Mouse (Mus musculus) embryo, embryonic 11.5 days (tissue): ENCODE measurements at regions not wholly inside any gene's neighbourhood (a gene's known extent, or its start where the extent isn't known, plus 50 kb on each side); places are given as distances from the start of the nearest gene placed in this dataset.

Experiments used
- DNase-seq: peaks from one replicate; pipeline ENCODE4 v3.0.0-alpha.2; 2012; ENCODE audit warnings: low read depth, low spot score

DNA sequence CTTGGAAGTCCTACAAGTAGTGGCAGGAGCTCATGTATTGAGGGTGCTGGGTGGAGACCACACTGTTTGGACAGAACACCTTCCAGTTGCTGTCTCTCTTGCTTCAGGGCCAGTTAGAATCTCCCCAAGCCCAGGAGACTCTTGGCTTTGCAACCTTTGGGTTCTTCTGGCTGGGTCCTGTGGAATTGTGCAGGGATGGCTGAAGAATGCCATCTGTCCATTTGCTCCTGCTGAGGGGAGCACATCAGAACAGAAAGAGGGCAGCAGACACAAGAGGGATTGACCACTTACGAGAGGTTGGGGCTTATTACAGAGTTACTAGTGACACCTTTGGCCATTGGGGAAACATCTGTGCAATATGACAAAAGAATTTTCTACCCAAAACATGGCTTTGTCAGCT is 145.1 kb downstream of the Rps24 start:
- DNase-seq, result no peak

DNA sequence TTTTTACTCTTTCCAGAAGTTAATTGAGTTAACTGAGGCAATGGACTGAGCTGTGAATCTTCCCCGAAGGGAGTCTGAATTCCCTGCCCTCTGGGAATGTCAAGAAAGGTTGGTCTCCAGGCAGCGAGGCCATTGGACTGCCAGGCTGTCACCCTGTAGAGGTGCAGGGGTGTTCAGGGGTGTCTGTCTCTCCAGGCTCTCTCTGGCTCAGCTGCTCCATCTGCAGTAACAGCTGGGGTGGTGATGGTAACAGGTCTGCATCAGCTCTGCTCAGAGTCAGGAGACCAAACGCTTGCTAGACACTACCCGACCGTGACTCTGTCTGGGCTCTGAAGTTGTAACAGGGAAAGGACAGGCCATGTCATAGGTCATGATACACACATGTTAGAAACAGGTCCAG is 154.9 kb downstream of the Rps24 start:
- DNase-seq, result no peak

DNA sequence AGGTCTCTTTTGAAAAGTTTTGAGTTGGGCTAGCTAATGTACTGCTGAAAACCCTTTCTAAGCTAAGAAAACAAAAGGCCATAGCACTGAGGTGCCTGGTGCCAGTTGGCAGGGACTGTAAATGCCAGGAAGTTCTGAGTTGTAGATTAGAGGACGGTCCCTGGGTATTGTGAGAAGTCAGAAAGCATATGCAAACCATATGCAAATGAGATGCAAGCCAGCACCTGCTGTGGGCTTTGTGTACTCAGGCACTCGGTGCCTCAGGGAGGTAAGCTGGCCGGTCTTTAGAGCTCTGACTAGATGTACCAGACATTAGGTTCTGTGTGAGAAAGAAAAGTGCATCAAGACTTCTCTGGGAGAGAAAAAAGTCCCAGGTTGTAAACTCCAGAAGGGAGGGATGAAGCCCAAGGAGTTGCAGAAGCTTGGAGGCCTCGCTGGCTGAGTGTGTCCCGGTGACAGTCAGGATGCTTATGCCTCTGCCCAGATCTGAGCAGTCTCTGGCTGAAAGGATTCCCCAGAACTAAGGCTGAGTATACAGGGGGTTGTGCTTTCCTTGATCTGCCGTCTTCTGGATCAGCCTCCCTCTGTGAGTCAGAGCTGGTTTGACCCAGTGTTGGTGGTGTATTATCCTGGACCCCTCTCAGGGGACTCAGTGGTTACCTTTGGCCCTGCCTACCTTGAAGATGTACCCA is 157.3 kb downstream of the Rps24 start:
- no peak for DNase-seq

DNA sequence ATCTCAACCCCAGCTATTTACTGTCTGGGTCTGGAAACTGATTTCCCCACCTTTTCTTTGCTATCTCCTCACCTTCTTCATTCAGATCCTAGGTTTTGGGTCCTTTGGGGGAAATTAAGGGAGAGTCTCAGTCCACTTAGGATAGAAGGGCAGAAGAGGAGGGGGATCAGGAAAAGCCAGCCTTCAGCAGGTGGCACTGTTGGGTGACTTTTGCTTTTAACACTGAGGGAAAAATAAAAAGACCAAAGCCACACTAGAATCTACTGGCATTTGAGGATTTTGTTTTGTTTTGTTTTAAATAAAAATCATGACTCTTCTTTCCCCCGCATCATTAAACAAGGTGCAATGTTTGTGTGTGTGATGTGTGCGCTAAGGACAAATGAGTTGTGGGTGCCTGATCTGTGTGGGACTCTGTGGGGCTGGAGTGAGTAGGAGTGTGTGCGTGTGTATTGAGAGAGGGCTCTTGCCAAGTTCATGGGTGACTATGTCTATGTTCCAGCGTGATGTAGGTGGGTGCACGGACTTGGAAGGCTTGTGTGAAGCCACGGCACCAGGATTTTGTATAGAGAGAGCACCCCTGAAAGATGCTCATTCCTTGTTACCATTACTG is 159.4 kb downstream of the Rps24 start:
- no peak for DNase-seq

DNA sequence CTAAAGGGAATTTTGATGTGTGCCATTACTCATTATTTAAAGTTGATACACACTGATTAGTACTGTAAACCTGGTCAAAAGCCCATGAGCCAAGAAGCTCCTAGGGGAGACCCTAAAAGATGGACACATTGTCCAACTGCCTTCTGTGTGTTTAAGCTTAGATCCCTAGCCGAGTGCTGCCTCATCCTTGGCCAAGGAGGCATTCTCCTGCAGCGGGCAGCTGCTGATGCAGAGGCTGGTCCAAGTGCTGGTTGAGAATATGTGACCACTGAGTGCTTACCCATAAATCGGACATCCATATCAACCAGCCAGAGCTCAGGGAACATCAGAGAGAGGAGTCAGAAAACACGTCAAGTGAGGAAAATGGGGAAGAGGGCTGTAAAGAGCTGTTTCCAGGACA is 160.8 kb downstream of the Rps24 start:
- no peak for DNase-seq

DNA sequence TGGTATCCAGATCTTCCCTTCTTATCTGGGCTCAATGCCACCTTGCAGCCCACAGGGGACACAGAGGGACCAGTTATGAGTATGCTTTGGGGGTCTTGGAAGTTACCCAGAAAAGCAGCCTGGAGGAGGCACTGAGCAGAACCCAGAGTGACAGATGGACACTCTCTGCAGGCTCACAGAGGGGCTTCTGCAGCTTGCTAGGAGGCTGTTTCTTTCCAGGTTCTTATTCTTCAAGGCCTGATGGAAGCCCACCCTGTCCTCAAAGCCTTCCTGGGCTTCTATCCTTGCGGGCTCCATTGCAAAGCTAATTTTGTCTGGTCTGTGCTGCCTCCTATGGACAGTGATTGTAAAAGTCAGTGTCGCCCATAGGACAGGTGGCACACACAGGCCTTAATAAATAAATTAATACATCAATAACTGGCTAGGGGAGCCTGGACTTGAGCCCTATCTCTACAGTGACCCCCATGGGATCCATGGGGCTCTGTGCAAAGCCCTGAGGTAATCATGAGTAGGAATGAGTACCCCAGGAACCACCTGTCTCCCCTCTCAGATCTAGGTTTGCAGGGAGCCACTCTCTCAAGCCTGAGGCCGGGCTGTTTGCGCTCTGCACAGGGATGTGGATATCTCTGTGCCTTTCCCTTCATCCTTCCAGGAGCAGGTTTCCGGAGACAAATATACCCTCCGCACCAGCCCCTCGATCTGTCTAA is 163.4 kb downstream of the Rps24 start:
- DNase-seq, result no peak

DNA sequence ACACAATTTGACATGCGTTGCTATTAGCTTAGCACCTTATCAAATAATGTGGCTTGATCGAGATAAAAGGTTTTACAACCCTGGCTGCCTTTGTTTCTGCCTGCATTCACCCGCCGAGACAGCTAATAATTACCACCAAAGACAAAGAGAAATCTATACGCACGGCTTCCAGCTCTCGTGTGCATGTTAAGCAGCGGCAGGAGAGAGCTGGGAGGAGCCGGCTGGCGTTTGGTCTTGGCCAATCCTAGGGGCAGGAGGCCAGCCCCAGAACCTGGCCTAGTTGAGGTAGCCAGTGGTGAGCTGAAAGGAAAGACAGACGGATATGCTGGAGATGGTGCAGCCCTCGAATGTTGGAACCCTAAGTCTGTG is 164.0 kb downstream of the Rps24 start:
- DNase-seq, result no peak

DNA sequence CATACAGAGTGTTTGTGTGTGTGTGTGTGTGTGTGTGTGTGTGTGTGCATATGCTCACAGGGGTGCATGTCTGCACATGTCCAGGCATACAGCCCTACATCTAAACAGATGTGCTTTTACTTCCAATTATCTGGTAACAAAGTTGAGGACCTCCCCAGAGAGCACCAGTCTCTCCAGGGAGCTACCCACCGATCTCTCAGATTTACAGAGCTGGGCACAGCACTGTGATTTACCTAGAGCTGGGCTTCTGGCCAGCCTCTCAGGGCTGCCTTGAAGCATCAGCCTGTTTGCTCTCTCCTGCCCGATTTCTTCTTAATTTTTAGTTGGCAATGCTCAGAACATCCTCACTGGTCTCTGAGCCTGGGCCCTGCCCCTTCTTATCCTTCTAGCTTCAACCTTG is 165.7 kb downstream of the Rps24 start:
- DNase-seq, result no peak

DNA sequence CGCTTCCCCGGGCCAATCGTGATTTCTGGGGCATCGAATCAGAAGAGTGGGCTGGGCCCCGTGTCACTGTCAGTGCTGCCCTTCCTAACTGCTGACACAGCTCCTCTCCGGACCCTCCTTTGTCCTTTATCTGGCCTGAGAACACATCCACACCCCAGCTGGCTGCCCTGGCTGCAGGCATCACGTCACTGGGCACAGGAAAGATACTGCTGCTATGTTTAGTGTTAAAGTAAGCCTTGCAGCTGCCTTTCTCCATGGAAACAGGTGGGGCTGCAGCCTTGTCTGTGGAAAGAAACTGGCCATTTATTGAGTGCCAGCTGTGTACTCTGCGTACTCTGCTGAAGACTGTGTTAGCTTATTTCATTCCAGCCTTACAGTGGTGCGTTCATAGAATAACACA is 168.7 kb downstream of the Rps24 start:
- no peak for DNase-seq

DNA sequence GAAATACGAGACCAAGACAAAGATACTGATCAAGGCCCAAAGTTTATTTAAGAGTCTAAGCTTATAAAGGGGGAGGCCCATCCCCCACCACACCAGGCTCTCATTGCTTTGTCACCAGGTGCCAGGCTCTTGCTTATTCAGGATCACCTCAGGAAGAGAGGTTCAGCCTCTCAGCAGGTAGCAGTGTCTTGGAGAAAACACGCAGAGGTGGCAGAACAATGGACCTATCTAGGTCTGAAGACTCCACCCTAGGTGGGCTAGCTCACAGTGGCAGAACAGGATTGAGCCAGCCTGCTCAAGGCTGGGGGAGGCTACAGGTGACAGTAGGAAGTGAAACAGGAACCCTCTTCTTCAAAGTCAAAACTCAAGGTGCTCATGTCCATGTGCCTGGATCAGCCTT is 174.9 kb downstream of the Rps24 start:
- no peak for DNase-seq

DNA sequence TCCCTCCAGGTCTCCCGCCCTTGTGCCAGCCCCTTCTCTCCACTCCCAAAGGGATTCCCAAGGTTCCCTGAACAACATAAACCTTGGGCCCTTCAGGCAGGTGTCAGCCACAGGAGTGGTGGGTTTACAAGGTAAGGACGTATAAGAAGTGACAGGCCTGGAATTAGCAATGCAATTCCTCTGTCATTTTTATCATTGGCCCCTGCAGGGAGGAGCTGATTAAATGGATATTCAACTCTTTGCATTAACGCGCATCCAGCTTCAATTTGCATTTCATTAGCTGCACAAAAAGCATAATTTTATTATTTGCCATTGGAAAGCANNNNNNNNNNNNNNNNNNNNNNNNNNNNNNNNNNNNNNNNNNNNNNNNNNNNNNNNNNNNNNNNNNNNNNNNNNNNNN is 178.3 kb downstream of the Rps24 start:
- no peak for DNase-seq
